Mouse (Mus musculus): ENCODE results near the gene Rnf130. TPM values are rescaled to one million over a fixed set of nuclear protein-coding genes. Genes with fewer than 3 reads are reported as not detected.
"Not testable (repeated sequence)": the region's sequence is repeated elsewhere in the genome, so short reads cannot be mapped to it uniquely, and the experiment has no call there.

Rnf130 gene
- polyA plus RNA-seq, 1 experiment from 2014 or later = 88.5 TPM

GRCm38 (mm10) chr11:50090982-50091675 lies 66.0 kb downstream of the Rnf130 start:
- H3K4me2 ChIP-seq (replicated peaks) = no peak overlapping the region
- 67% methylated on average over 5 of the region's 5 CpGs for WGBS
- H3K27ac ChIP-seq = no peak overlapping the region
- no peak for ATAC-seq (ENCODE audit: insufficient number of reproducible peaks, insufficient read depth, low FRiP score, low TSS enrichment)
- no peaks in the 10 kb centered on the region for H3K27me3 ChIP-seq
- no peak overlapping the region for H3K4me3 ChIP-seq
- no peaks in the 10 kb centered on the region for H3K4me1 ChIP-seq
- H3K36me3 ChIP-seq = peaks cover 34% of the 10 kb centered on the region
- no peaks in the 10 kb centered on the region for H3K9me3 ChIP-seq
- H3K9ac ChIP-seq = no peak overlapping the region

- peaks cover 34% of the 10 kb centered on the region for H3K36me3 ChIP-seq
- H3K27me3 ChIP-seq = no peaks in the 10 kb centered on the region
- H3K9ac ChIP-seq = no peak overlapping the region
- ATAC-seq (ENCODE audit: insufficient number of reproducible peaks, insufficient read depth, low FRiP score, low TSS enrichment) = no peak
- no peaks in the 10 kb centered on the region for H3K4me1 ChIP-seq
- H3K27ac ChIP-seq = no peak overlapping the region
- no peak overlapping the region for H3K4me3 ChIP-seq
- H3K9me3 ChIP-seq = no peaks in the 10 kb centered on the region
- H3K4me2 ChIP-seq (replicated peaks) = no peak overlapping the region
Measured at GRCm38 (mm10) chr11:50091681-50092080, 66.5 kb downstream of the Rnf130 start.

GRCm38 (mm10) chr11:50095661-50096060 lies 70.5 kb downstream of the Rnf130 start:
- Histone ChIP-seq H3K36me3 (peaks cover 44% of the 10 kb centered on the region), H3K4me2 (replicated peaks) (no peak overlapping the region), H3K27ac (no peak overlapping the region), H3K9ac (no peak overlapping the region), H3K9me3 (no peaks in the 10 kb centered on the region), H3K27me3 (no peaks in the 10 kb centered on the region), H3K4me1 (no peaks in the 10 kb centered on the region), H3K4me3 (no peak overlapping the region)
- ATAC-seq (ENCODE audit: insufficient number of reproducible peaks, insufficient read depth, low FRiP score, low TSS enrichment) = no peak
- 91% methylated on average over 9 of the region's 9 CpGs for WGBS

- no peaks in the 10 kb centered on the region for H3K9me3 ChIP-seq
- no peak overlapping the region for H3K9ac ChIP-seq
- 92% methylated on average over 6 of the region's 6 CpGs for WGBS
- no peaks in the 10 kb centered on the region for H3K4me1 ChIP-seq
- peaks cover 47% of the 10 kb centered on the region for H3K36me3 ChIP-seq
- no peak overlapping the region for H3K4me3 ChIP-seq
- no peak overlapping the region for H3K4me2 ChIP-seq (replicated peaks)
- ATAC-seq (ENCODE audit: insufficient number of reproducible peaks, insufficient read depth, low FRiP score, low TSS enrichment) = no peak
- H3K27me3 ChIP-seq = no peaks in the 10 kb centered on the region
- no peak overlapping the region for H3K27ac ChIP-seq
Measured at GRCm38 (mm10) chr11:50097091-50097490, 71.9 kb downstream of the Rnf130 start.

GRCm38 (mm10) chr11:50098961-50099481 lies 73.9 kb downstream of the Rnf130 start:
- WGBS = 88% methylated on average over 8 of the region's 8 CpGs
- Histone ChIP-seq H3K27me3 (no peaks in the 10 kb centered on the region), H3K9me3 (no peaks in the 10 kb centered on the region), H3K4me2 (replicated peaks) (no peak overlapping the region), H3K4me3 (no peak overlapping the region), H3K4me1 (no peaks in the 10 kb centered on the region), H3K9ac (no peak overlapping the region), H3K27ac (no peak overlapping the region), H3K36me3 (peaks cover 47% of the 10 kb centered on the region)
- no peak for ATAC-seq (ENCODE audit: insufficient number of reproducible peaks, insufficient read depth, low FRiP score, low TSS enrichment)

GRCm38 (mm10) chr11:50099692-50100091 lies 74.5 kb downstream of the Rnf130 start:
- no peaks in the 10 kb centered on the region for H3K27me3 ChIP-seq
- no peaks in the 10 kb centered on the region for H3K9me3 ChIP-seq
- H3K36me3 ChIP-seq = peaks cover 50% of the 10 kb centered on the region
- no peak overlapping the region for H3K4me2 ChIP-seq (replicated peaks)
- H3K27ac ChIP-seq = no peak overlapping the region
- WGBS = 85% methylated on average over 2 of the region's 2 CpGs
- no peak for ATAC-seq (ENCODE audit: insufficient number of reproducible peaks, insufficient read depth, low FRiP score, low TSS enrichment)
- H3K4me3 ChIP-seq = no peak overlapping the region
- H3K4me1 ChIP-seq = no peaks in the 10 kb centered on the region
- no peak overlapping the region for H3K9ac ChIP-seq

- Histone ChIP-seq H3K9me3 (no peaks in the 10 kb centered on the region), H3K4me1 (no peaks in the 10 kb centered on the region), H3K4me3 (no peak overlapping the region), H3K9ac (no peak overlapping the region), H3K27ac (no peak overlapping the region), H3K4me2 (replicated peaks) (no peak overlapping the region), H3K36me3 (peaks cover 50% of the 10 kb centered on the region), H3K27me3 (no peaks in the 10 kb centered on the region)
- 88% methylated on average over 2 of the region's 2 CpGs for WGBS
- no peak for ATAC-seq (ENCODE audit: insufficient number of reproducible peaks, insufficient read depth, low FRiP score, low TSS enrichment)
Measured at GRCm38 (mm10) chr11:50100548-50101307, 75.6 kb downstream of the Rnf130 start.

GRCm38 (mm10) chr11:50101962-50102361 lies 76.8 kb downstream of the Rnf130 start:
- H3K4me3 ChIP-seq; H3K9ac ChIP-seq; H3K4me1 ChIP-seq; ATAC-seq (ENCODE audit: insufficient number of reproducible peaks, insufficient read depth, low FRiP score, low TSS enrichment); H3K4me2 ChIP-seq (replicated peaks); H3K27ac ChIP-seq; H3K9me3 ChIP-seq; H3K27me3 ChIP-seq: not testable (repeated sequence)
- H3K36me3 ChIP-seq = peaks cover 44% of the 10 kb centered on the region
- WGBS = 96% methylated on average over 4 of the region's 4 CpGs

GRCm38 (mm10) chr11:50104016-50104415 lies 78.9 kb downstream of the Rnf130 start:
- no peaks in the 10 kb centered on the region for H3K9me3 ChIP-seq
- no peak overlapping the region for H3K9ac ChIP-seq
- no peak for ATAC-seq (ENCODE audit: insufficient number of reproducible peaks, insufficient read depth, low FRiP score, low TSS enrichment)
- H3K4me1 ChIP-seq = no peaks in the 10 kb centered on the region
- no peak overlapping the region for H3K4me3 ChIP-seq
- no peak overlapping the region for H3K27ac ChIP-seq
- WGBS = 88% methylated on average over 6 of the region's 6 CpGs
- H3K36me3 ChIP-seq = peaks cover 33% of the 10 kb centered on the region
- no peaks in the 10 kb centered on the region for H3K27me3 ChIP-seq
- H3K4me2 ChIP-seq (replicated peaks) = no peak overlapping the region

- H3K9ac ChIP-seq = no peak overlapping the region
- no peaks in the 10 kb centered on the region for H3K4me1 ChIP-seq
- H3K4me3 ChIP-seq = no peak overlapping the region
- H3K36me3 ChIP-seq = peaks cover 21% of the 10 kb centered on the region
- no peaks in the 10 kb centered on the region for H3K27me3 ChIP-seq
- no peak overlapping the region for H3K27ac ChIP-seq
- no peak for ATAC-seq (ENCODE audit: insufficient number of reproducible peaks, insufficient read depth, low FRiP score, low TSS enrichment)
- no peak overlapping the region for H3K4me2 ChIP-seq (replicated peaks)
- 87% methylated on average over 5 of the region's 5 CpGs for WGBS
- no peaks in the 10 kb centered on the region for H3K9me3 ChIP-seq
Measured at GRCm38 (mm10) chr11:50105237-50105636, 80.1 kb downstream of the Rnf130 start.

GRCm38 (mm10) chr11:50106024-50106423 lies 80.9 kb downstream of the Rnf130 start:
- Histone ChIP-seq H3K27me3 (no peaks in the 10 kb centered on the region), H3K9ac (no peak overlapping the region), H3K9me3 (no peaks in the 10 kb centered on the region), H3K27ac (no peak overlapping the region), H3K4me1 (no peaks in the 10 kb centered on the region), H3K4me3 (no peak overlapping the region), H3K4me2 (replicated peaks) (no peak overlapping the region), H3K36me3 (peaks cover 20% of the 10 kb centered on the region)
- no peak for ATAC-seq (ENCODE audit: insufficient number of reproducible peaks, insufficient read depth, low FRiP score, low TSS enrichment)
- WGBS = 83% methylated on average over 7 of the region's 7 CpGs

GRCm38 (mm10) chr11:50108823-50109244 lies 83.7 kb downstream of the Rnf130 start:
- H3K4me3 ChIP-seq = no peak overlapping the region
- H3K4me2 ChIP-seq (replicated peaks) = no peak overlapping the region
- no peaks in the 10 kb centered on the region for H3K9me3 ChIP-seq
- H3K27me3 ChIP-seq = no peaks in the 10 kb centered on the region
- H3K4me1 ChIP-seq = no peaks in the 10 kb centered on the region
- H3K9ac ChIP-seq = no peak overlapping the region
- peaks cover 17% of the 10 kb centered on the region for H3K36me3 ChIP-seq
- ATAC-seq (ENCODE audit: insufficient number of reproducible peaks, insufficient read depth, low FRiP score, low TSS enrichment) = no peak
- H3K27ac ChIP-seq = no peak overlapping the region
- WGBS = 77% methylated on average over 8 of the region's 8 CpGs

Data from embryonic facial prominence, embryonic 12.5 days (tissue).